Mouse (Mus musculus) embryonic fibroblast, embryonic 13.5 days (primary cell): ENCODE data around the gene Crb3.

ENCODE experiments used
- CTCF ChIP-seq: IDR thresholded peaks from 2 replicates; pipeline ENCODE4 v1.5.1; 2011; ENCODE audit warnings: mild to moderate bottlenecking, control low read depth, low read length, moderate library complexity, borderline replicate concordance; ENCODE audit not compliant: insufficient read depth
- POLR2A ChIP-seq: IDR thresholded peaks from 2 replicates; pipeline ENCODE4 v1.6.1; 2011; ENCODE audit warnings: low read depth, mild to moderate bottlenecking, control low read depth, low read length, moderate library complexity

DNA sequence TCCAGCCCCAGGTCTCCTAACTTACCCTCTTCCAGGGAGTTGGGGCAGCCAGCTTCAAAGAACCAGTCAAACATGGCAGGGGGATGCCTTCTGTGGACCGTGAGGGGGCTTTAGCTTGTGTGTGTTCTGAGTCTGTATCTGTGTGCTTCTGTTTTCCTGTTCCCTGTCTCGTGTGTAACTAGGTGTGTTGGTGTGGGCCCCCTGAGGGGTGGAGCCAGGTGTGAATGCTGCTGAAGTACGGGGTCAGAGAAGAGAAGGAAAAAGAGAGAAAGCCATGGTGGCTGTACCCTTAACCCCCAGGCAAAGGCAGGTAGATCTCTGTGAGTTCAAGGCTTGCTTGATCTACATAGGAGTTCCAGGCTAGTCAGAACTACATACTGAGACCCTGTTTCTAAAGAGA, 18.0 kb downstream of the Crb3 start:
- TF ChIP-seq POLR2A = no peak
- TF ChIP-seq CTCF = no peak
